Mouse (Mus musculus) frontal cortex, adult 2 months (tissue): ENCODE data around the gene Atp1b3. TPM values are rescaled to one million over a fixed set of nuclear protein-coding genes. Genes with fewer than 3 reads are reported as not detected.
"Not testable (repeated sequence)": the region's sequence is repeated elsewhere in the genome, so short reads cannot be mapped to it uniquely, and the experiment has no call there.

Source experiments
- DNase-seq, 2 experiments: peaks; one replicate each; pipeline ENCODE4 v3.0.0; 2022; ENCODE audit warnings: low spot score in 1 of 2; ENCODE audit errors: extremely low spot score in 1 of 2
- polyA plus RNA-seq: library from polyadenylated mRNA; depleted of rRNA; stranded (reverse); fragments of >200 nt; gene quantifications from 2 replicates; pipeline ENCODE4 v1.2.3, GENCODE M21; 2012; rRNA removed

Gene Atp1b3
- 135 and 142 TPM in 2 replicates for polyA plus RNA-seq

DNA sequence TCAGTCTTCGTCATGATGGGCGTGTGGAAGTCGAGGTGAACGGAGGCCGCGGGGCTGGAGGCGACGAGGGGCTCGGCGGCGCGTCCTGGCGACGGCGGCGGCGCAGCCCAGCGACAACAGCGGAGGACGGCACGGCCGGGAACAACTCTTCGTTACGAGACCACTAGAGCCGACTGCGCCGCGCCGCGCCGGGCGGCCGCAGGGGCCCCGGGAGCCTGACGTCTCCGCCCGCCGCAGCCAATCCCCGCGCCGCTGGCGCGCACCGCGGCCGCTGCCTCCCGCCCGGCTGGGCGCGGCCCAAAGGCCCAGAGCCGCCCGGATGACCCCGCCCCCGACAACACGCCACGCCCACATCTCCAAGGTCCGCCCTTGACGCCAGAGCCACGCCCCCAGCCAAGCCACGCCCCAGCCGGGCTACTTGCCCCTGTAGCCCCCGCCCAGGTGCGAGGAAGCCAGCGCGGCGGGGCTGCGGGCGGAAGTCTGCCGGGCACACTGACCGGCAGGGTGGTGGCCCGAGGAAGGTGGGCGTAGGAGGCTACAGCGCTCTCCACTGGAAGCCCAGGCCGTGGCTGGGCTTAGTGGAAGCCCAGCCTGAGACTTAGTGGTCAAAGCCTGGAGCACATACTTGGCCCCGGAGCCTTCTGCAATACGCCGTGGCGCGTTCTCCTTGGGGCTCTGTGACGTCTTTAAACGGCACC is at the start of gene Atp1b3:
Atp1b3 (minus strand) TSS at position 302 of the 698 bp plus-strand sequence.
- peak; percentile 95 to 99 for DNase-seq

DNA sequence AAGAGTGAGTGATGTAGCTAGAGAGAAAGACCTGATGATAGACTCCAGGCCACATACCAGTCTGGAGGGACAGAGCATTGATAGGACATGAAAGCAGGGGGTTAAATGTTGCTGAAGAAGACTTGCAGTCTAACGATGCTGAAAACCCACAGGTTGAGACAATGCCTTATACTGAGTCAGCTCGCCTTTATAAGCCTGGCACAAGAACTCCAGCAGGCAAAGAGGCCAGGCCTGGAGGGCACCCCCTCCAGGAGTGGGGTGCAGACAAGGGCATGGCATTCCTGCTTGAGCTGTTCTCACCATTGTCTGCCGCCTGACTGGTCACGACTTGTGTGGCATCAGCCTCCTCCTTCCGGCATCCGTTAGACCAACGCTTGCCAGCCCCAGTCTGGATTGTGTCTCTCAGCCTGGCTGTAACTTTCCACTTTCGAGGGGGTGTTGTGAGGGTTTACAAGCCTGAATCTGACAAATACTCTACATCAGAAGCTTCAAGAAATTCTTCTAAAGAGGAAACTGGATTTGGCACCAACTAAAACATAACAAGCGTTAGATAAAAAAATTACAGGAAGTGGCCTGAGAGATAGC is 48.7 kb upstream of the Atp1b3 start:
- DNase-seq: peak in 1 of 2 experiments; percentile 33

DNA sequence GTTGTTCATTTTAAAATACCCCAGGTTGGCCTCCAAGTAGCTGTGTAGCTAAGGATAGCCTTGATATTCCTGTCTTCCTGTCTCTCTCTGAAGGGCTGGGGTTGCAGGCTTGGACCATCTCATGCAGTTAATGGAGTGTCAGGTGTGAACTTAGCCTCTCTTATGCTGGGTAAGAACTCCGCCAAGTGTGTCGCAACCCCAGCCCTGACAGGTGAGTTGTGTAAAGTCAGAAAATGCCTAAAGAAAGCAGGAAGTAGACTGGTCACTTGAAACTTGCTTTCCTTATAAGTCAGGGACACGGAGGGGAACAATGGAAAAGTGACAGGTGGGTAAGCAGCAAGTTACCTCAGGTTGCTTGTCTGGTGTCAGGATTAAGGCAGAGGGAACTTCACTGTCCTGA is 40.1 kb upstream of the Atp1b3 start:
- DNase-seq: no peak

- DNase-seq: not testable (repeated sequence)
These were observed 35.7 kb upstream of the Atp1b3 start for GRCm38 (mm10) chr9:96399916-96400315.

DNA sequence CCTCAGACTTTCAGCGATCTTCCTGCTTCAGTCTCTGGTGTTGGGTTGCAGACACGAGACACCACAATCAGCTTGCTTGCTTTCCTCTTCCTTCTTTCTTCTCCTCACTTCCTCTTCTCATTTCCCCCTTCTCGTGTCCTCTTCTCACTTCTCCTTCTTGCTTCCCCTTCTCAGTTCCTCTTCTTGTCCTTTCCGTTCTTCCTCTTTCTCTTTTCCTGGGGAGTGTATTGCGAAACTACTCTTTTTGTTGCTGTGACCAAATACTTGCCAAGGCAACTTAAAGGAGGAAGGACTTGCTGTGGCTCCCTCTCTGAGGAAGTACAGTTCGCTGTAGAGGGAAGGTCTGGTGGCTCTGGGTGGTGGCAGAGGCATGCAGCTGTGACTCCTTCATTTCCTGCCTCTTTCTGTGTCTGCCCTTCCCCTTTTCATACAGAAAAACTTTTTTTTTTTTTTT is 35.2 kb upstream of the Atp1b3 start:
- no peak for DNase-seq

DNA sequence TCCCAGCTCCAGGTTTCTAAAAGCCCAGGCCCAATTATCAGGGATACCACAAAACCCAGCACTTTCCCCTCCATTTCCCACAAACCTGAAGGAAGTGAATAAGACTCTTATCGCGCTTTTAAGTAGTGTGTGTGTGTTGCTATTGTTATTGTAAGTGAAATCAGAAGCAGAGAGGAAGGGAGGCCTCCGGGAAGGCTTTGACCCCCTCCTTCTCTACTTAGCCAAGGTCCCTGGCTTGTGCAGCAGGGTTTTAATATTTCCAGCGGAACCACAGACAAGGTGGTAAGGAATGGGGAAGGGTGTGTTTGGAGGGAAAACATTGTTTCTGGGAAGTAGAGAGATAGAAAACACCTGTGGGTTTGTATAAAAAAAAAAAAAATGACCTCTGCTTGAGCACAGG is 34.4 kb upstream of the Atp1b3 start:
- no peak for DNase-seq

- DNase-seq: no peak
These were observed 33.9 kb upstream of the Atp1b3 start for GRCm38 (mm10) chr9:96398165-96398564.

GRCm38 (mm10) chr9:96394910-96395690 is 30.9 kb upstream of the Atp1b3 start:
- no peak for DNase-seq

- DNase-seq: no peak
These were observed 29.5 kb upstream of the Atp1b3 start for GRCm38 (mm10) chr9:96393731-96394235.

- no peak for DNase-seq
These were observed 28.9 kb upstream of the Atp1b3 start for GRCm38 (mm10) chr9:96393112-96393511.

GRCm38 (mm10) chr9:96391921-96392320 is 27.7 kb upstream of the Atp1b3 start:
- DNase-seq: no peak

DNA sequence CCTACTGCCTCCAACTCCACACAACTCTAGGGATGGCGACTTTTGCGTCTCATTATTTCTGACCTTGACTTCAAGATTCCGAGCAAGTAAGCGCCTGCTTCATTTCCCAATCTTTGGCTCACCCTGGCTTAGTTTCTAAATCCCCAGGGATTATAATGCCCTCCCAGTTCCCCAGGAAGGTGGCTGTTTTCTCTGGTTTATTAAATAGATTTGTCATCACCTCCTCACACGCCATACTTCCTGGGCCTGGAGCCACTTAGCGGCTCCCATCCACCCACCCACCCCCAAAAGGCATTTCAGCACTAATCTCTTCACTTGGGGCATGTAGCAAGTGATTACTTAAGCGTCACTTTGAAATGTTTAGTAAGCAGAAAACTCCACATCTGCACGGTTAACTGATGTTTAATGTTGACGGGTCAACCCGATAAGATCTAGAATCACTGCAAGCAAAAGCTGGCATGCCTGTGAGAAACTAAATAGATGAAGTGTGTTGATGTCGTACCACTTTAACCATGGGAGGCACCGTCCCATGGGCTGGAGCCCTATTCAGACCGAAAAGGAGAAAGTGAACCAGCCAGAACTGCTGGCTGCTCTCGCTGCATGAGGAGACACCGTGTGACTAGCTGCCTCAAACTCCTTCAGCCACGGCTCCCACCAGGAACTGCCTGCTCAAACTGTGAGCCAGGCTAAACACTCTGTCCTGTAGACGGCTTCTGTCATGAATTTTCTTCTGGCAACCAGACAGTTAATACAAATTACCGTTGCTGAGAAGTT is 19.7 kb upstream of the Atp1b3 start:
- DNase-seq: no peak

GRCm38 (mm10) chr9:96382756-96383155 is 18.5 kb upstream of the Atp1b3 start:
- no peak for DNase-seq

DNA sequence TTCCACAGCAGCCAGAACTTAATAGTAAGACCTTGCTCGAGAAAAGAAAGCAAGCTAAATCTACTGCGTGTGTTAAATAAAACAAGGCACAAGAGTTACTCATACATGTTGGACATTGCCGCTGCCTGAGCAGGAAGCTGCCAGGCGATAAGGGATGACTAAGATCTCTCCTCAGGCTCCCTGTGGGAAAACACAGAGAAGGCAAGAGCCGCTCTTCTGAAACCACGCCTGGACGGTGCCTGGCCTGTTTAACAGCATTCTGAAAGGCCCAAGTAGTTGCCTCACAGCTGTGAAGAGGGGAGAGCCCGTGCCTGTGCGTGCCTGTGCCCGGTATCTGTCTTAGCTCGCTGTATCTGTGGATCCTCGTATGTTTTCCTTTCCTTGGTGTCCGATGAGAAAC is 17.2 kb upstream of the Atp1b3 start:
- peak in 1 of 2 experiments; percentile 20 for DNase-seq

- no peak for DNase-seq
These were observed 15.3 kb upstream of the Atp1b3 start for GRCm38 (mm10) chr9:96379551-96379950.

DNA sequence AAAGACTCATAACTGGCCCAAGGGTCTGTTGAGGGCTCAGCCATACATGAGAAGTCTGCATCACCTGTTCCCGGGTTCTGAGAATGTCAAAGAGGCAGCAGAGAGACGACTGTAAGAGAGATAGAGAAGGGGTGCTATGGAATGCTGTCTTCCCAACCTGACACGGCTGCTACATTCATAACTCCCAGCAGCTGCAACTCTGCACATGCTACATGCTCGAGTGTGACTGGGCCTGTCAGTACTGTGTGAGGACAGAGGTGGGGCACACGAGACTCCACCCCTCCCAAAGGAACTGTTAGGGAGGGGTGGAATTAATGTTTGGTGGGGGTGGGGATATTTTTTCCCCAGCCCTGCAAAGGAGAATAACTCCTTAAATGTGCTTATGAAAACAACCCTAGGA is 14.5 kb upstream of the Atp1b3 start:
- no peak for DNase-seq

DNA sequence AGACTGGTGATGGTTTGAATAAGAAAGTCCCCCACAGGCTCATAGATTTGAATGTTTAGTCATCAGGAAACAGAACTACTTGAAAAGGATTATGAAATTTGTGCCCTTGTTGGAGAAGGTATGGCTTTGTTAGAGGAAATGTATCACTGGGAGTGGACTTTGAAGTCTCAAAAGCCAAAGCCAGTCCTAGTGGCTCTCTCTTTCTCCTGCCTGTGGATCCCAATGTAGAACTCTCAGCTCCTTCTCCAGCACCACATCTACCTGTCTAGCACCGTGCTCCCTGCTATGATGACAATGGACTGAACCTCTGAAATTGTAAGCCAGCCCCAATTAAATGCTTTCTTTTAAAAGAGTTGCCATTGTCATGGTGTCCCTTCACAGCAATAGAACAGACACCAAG is 12.9 kb upstream of the Atp1b3 start:
- DNase-seq: no peak

GRCm38 (mm10) chr9:96375819-96376218 is 11.6 kb upstream of the Atp1b3 start:
- DNase-seq: no peak

DNA sequence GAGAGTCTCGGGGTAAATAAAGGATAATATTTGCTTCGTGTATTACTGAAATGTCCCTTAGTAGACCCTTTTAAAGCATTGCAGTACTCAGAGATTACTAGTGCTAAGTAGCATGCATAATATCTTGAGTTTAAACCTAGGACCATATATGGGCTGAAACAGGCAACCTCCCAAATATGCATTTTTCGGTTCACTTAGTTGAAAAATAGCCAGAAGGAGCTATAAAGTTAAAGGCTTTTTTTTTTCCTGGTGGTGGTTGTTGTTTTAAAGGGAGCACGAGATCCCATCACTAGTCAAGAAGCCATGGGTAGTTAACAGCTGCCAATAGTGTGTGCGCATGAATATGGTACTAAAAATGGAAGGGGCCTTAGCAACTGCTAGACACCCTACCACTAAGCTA is 6.8 kb upstream of the Atp1b3 start:
- DNase-seq: no peak

- DNase-seq: no peak
These were observed 5.6 kb upstream of the Atp1b3 start for GRCm38 (mm10) chr9:96369654-96370384.
